Mouse (Mus musculus) embryonic facial prominence, embryonic 13.5 days (tissue): ENCODE measurements around the gene Parp16. TPM values are rescaled to one million over a fixed set of nuclear protein-coding genes. Genes with fewer than 3 reads are reported as not detected.
A peak's percentile ranks its signal among the peaks of the same experiment; 100 is the strongest.
"Not testable (repeated sequence)": the region's sequence is repeated elsewhere in the genome, so short reads cannot be mapped to it uniquely, and the experiment has no call there.

Source experiments
- ATAC-seq: fragments of 200-750 bp; cut with Nextera tagmentation; 2 replicates; pipeline ENCODE4 v1.8.0; 2017; ENCODE audit warnings: low read depth; ENCODE audit not compliant: insufficient number of reproducible peaks, insufficient read depth, low FRiP score, low TSS enrichment
- H3K27ac ChIP-seq: fragments of 300-500 bp; sonication (generic); 2 replicates; pipeline ENCODE4 v1.5.1; 2015; ENCODE audit warnings: moderate library complexity, mild to moderate bottlenecking, inconsistent platforms
- H3K27me3 ChIP-seq: fragments of 300-500 bp; sonication (generic); 2 replicates; pipeline ENCODE4 v1.6.1; 2015; ENCODE audit warnings: mild to moderate bottlenecking, inconsistent platforms
- H3K36me3 ChIP-seq: fragments of 300-500 bp; sonication (generic); 2 replicates; pipeline ENCODE4 v1.6.1; 2015; ENCODE audit warnings: mild to moderate bottlenecking, inconsistent platforms
- H3K4me1 ChIP-seq: fragments of 300-500 bp; sonication (generic); 2 replicates; pipeline ENCODE4 v1.6.1; 2015; ENCODE audit warnings: inconsistent platforms
- H3K4me2 ChIP-seq: fragments of 300-500 bp; sonication (generic); 2 replicates; pipeline ENCODE4 v1.6.1; 2015; ENCODE audit warnings: moderate library complexity, mild to moderate bottlenecking, inconsistent platforms
- H3K4me3 ChIP-seq: fragments of 300-500 bp; sonication (generic); 2 replicates; pipeline ENCODE4 v1.5.1; 2015; ENCODE audit warnings: mild to moderate bottlenecking, inconsistent platforms
- H3K9ac ChIP-seq: fragments of 300-500 bp; sonication (generic); 2 replicates; pipeline ENCODE4 v1.6.1; 2015; ENCODE audit warnings: mild to moderate bottlenecking, inconsistent platforms
- H3K9me3 ChIP-seq: fragments of 300-500 bp; sonication (generic); 2 replicates; pipeline ENCODE4 v1.6.1; 2016; ENCODE audit warnings: inconsistent platforms
- WGBS: fragments of 180-500 bp; shearing (Covaris S2); methylation state at CpG from one replicate; pipeline ENCODE4 v1.1.7; 2015; ENCODE audit warnings: mixed read lengths; 5-methylcytosine and 5-hydroxymethylcytosine counted together
- polyA plus RNA-seq: library from polyadenylated mRNA; unstranded; fragments of >200 nt; fragmentation: Nextera tagmentation; extraction: Ambion mirVana; gene quantifications from 2 replicates; pipeline ENCODE4 v1.2.1, GENCODE M21; 2015

The Parp16 gene
- polyA plus RNA-seq, 1 experiment from 2014 or later: 7.1 TPM

- peak; percentile 71; the same call in 1 of the 2 replicates for ATAC-seq
- WGBS: 8% methylated on average over 31 of the region's 31 CpGs
- H3K9ac ChIP-seq: peak overlapping the region; percentile 89
Observed at GRCm38 (mm10) chr9:65215494-65216126, 20.5 kb downstream of the Parp16 start.

GRCm38 (mm10) chr9:65216972-65217371 lies 21.8 kb downstream of the Parp16 start:
- Histone ChIP-seq H3K4me2 (0 out of 2 replicates have a peak overlapping the region, but pooled peaks have one; percentile 9), H3K36me3 (no peaks in the 10 kb centered on the region), H3K4me3 (no peak overlapping the region), H3K9me3 (no peaks in the 10 kb centered on the region), H3K4me1 (peaks cover 25% of the 10 kb centered on the region), H3K27ac (no peak overlapping the region), H3K27me3 (no peaks in the 10 kb centered on the region), H3K9ac (no peak overlapping the region)
- ATAC-seq: no peak
- 43% methylated on average over 8 of the region's 8 CpGs for WGBS

More at GRCm38 (mm10) chr9:65215494-65216126, 20.5 kb downstream of the Parp16 start:
- Histone ChIP-seq H3K27ac (peak overlapping the region; percentile 85), H3K4me1 (peaks cover 25% of the 10 kb centered on the region), H3K4me3 (peak overlapping the region; percentile 70), H3K4me2 (peak overlapping the region; percentile 94), H3K27me3 (no peaks in the 10 kb centered on the region), H3K9me3 (no peaks in the 10 kb centered on the region), H3K36me3 (no peaks in the 10 kb centered on the region)

- Histone ChIP-seq H3K4me3 (no peak overlapping the region), H3K27me3 (no peaks in the 10 kb centered on the region), H3K27ac (no peak overlapping the region), H3K36me3 (no peaks in the 10 kb centered on the region), H3K4me1 (peaks cover 29% of the 10 kb centered on the region), H3K9me3 (no peaks in the 10 kb centered on the region), H3K4me2 (no peak overlapping the region), H3K9ac (no peak overlapping the region)
- WGBS: 47% methylated on average over 6 of the region's 6 CpGs
- no peak for ATAC-seq
Observed at GRCm38 (mm10) chr9:65217661-65218060, 22.5 kb downstream of the Parp16 start.

- Histone ChIP-seq H3K4me3 (no peak overlapping the region), H3K4me2 (no peak overlapping the region), H3K36me3 (no peaks in the 10 kb centered on the region), H3K4me1 (peaks cover 29% of the 10 kb centered on the region), H3K27me3 (no peaks in the 10 kb centered on the region), H3K9me3 (no peaks in the 10 kb centered on the region), H3K27ac (no peak overlapping the region), H3K9ac (no peak overlapping the region)
- 54% methylated on average over 1 of the region's 1 CpGs for WGBS
- no peak for ATAC-seq
Observed at GRCm38 (mm10) chr9:65218916-65219315, 23.8 kb downstream of the Parp16 start.

- 39% methylated on average over 3 of the region's 3 CpGs for WGBS
- H3K27me3 ChIP-seq, H3K36me3 ChIP-seq, H3K9ac ChIP-seq, H3K9me3 ChIP-seq, H3K27ac ChIP-seq, ATAC-seq, H3K4me3 ChIP-seq, H3K4me2 ChIP-seq: not testable (repeated sequence)
- peaks cover 24% of the 10 kb centered on the region for H3K4me1 ChIP-seq
Observed at GRCm38 (mm10) chr9:65220398-65220797, 25.2 kb downstream of the Parp16 start.

GRCm38 (mm10) chr9:65223927-65224326 lies 28.8 kb downstream of the Parp16 start:
- no peak overlapping the region for H3K27ac ChIP-seq
- no peaks in the 10 kb centered on the region for H3K27me3 ChIP-seq
- no peaks in the 10 kb centered on the region for H3K9me3 ChIP-seq
- H3K36me3 ChIP-seq: no peaks in the 10 kb centered on the region
- no peak for ATAC-seq
- WGBS: 73% methylated on average over 6 of the region's 6 CpGs
- H3K9ac ChIP-seq: no peak overlapping the region
- H3K4me2 ChIP-seq: no peak overlapping the region
- 0 out of 2 replicates have a peak, but pooled peaks cover 3% of the 10 kb centered on the region for H3K4me1 ChIP-seq
- H3K4me3 ChIP-seq: no peak overlapping the region

- no peaks in the 10 kb centered on the region for H3K9me3 ChIP-seq
- H3K36me3 ChIP-seq: peaks cover 4% of the 10 kb centered on the region; the same call in 1 of the 2 replicates
- no peak overlapping the region for H3K4me2 ChIP-seq
- no peak overlapping the region for H3K27ac ChIP-seq
- no peak for ATAC-seq
- 34% methylated on average over 4 of the region's 4 CpGs for WGBS
- H3K4me1 ChIP-seq: 0 out of 2 replicates have a peak, but pooled peaks cover 4% of the 10 kb centered on the region
- no peak overlapping the region for H3K4me3 ChIP-seq
- no peak overlapping the region for H3K9ac ChIP-seq
- H3K27me3 ChIP-seq: no peaks in the 10 kb centered on the region
Observed at GRCm38 (mm10) chr9:65225795-65226194, 30.6 kb downstream of the Parp16 start.

GRCm38 (mm10) chr9:65230250-65230649 lies 35.1 kb downstream of the Parp16 start:
- Histone ChIP-seq H3K27ac (no peak overlapping the region), H3K9ac (no peak overlapping the region), H3K36me3 (peaks cover 13% of the 10 kb centered on the region; the same call in 1 of the 2 replicates), H3K4me3 (no peak overlapping the region), H3K27me3 (no peaks in the 10 kb centered on the region), H3K4me2 (no peak overlapping the region), H3K9me3 (no peaks in the 10 kb centered on the region), H3K4me1 (peaks cover 10% of the 10 kb centered on the region)
- WGBS: 69% methylated on average over 6 of the region's 6 CpGs
- ATAC-seq: no peak

GRCm38 (mm10) chr9:65231284-65231683 lies 36.1 kb downstream of the Parp16 start:
- H3K9me3 ChIP-seq: no peaks in the 10 kb centered on the region
- H3K36me3 ChIP-seq: peaks cover 14% of the 10 kb centered on the region; the same call in 1 of the 2 replicates
- no peak overlapping the region for H3K4me3 ChIP-seq
- no peak overlapping the region for H3K4me2 ChIP-seq
- H3K9ac ChIP-seq: no peak overlapping the region
- H3K27me3 ChIP-seq: no peaks in the 10 kb centered on the region
- no peak for ATAC-seq
- no peak overlapping the region for H3K27ac ChIP-seq
- 33% methylated on average over 8 of the region's 8 CpGs for WGBS
- peaks cover 10% of the 10 kb centered on the region for H3K4me1 ChIP-seq

GRCm38 (mm10) chr9:65233243-65233985 lies 38.3 kb downstream of the Parp16 start:
- Histone ChIP-seq H3K27ac (no peak overlapping the region), H3K4me2 (no peak overlapping the region), H3K4me1 (peaks cover 20% of the 10 kb centered on the region), H3K9me3 (no peaks in the 10 kb centered on the region), H3K27me3 (no peaks in the 10 kb centered on the region), H3K4me3 (no peak overlapping the region), H3K9ac (no peak overlapping the region), H3K36me3 (peaks cover 23% of the 10 kb centered on the region)
- 86% methylated on average over 9 of the region's 9 CpGs for WGBS
- ATAC-seq: no peak

- Histone ChIP-seq H3K4me1 (peaks cover 21% of the 10 kb centered on the region), H3K9me3 (no peaks in the 10 kb centered on the region), H3K36me3 (peaks cover 22% of the 10 kb centered on the region), H3K27me3 (no peaks in the 10 kb centered on the region), H3K4me2 (no peak overlapping the region), H3K9ac (no peak overlapping the region), H3K27ac (no peak overlapping the region), H3K4me3 (no peak overlapping the region)
- ATAC-seq: no peak
- 62% methylated on average over 3 of the region's 3 CpGs for WGBS
Observed at GRCm38 (mm10) chr9:65234734-65235133, 39.6 kb downstream of the Parp16 start.

- Histone ChIP-seq H3K4me1 (peaks cover 21% of the 10 kb centered on the region), H3K4me2 (no peak overlapping the region), H3K36me3 (peaks cover 18% of the 10 kb centered on the region), H3K27ac (no peak overlapping the region), H3K9me3 (no peaks in the 10 kb centered on the region), H3K4me3 (no peak overlapping the region), H3K27me3 (no peaks in the 10 kb centered on the region), H3K9ac (0 out of 2 replicates have a peak overlapping the region, but pooled peaks have one; percentile 4)
- no peak for ATAC-seq
- WGBS: 51% methylated on average over 1 of the region's 1 CpGs
Observed at GRCm38 (mm10) chr9:65235601-65236000, 40.4 kb downstream of the Parp16 start.
